Mouse (Mus musculus) lung, adult 2 months (tissue): Measurements from ENCODE around the gene Gm9602. TPM values are rescaled to one million over a fixed set of nuclear protein-coding genes. Genes with fewer than 3 reads are reported as not detected.
"Not testable (repeated sequence)": the region's sequence is repeated elsewhere in the genome, so short reads cannot be mapped to it uniquely, and the experiment has no call there.

Source experiments
- DNase-seq: peaks from one replicate; pipeline ENCODE4 v3.0.0; 2022
- H3K4me1 ChIP-seq: fragments of 200-500 bp; 2 replicates; pipeline ENCODE4 v1.6.1; 2011; ENCODE audit warnings: low read length; ENCODE audit not compliant: control insufficient read depth, insufficient read depth
- H3K4me3 ChIP-seq: fragments of 200-500 bp; replicated peaks from 2 replicates; pipeline ENCODE3; 2011; ENCODE audit warnings: low read depth, mild to moderate bottlenecking, control low read depth, low read length; ENCODE audit errors: extremely low read depth
- whole genome bisulfite sequencing: fragments of 180-500 bp; shearing (Covaris S2); methylation state at CpG from one replicate; pipeline ENCODE4 v1.1.7; 2018; 5-methylcytosine and 5-hydroxymethylcytosine counted together
- polyA plus RNA-seq: library from polyadenylated mRNA; depleted of rRNA; stranded (reverse); fragments of >200 nt; gene quantifications from 2 replicates; pipeline ENCODE4 v1.2.3, GENCODE M21; 2012; rRNA removed

The Gm9602 gene
- not detected in 2 replicates for polyA plus RNA-seq

- 38% methylated on average over 1 of the region's 2 CpGs for WGBS
- H3K4me3 ChIP-seq, H3K4me1 ChIP-seq, DNase-seq: not testable (repeated sequence)
Observed at GRCm38 (mm10) chr14:4776037-4776436, at the start of gene Gm9602. Gene Gm9602, plus strand, starts transcription at chr14:4776337.

DNA sequence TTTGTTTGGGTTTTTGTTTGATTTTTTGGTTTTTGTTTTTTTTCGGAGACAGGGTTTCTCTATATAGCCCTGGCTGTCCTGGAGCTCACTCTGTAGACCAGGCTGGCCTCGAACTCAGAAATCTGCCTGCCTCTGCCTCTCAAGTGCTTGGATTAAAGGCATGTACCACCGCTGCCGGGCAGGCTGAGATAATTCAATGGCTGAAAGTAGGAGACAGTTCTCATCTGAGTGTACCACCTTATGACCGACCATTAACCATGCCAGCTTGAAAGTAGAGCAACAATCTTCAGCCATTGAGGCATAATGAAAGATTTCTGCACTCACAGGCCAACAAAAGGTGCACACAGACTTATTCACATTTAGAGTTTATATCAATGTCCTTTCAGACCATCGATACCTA, 30.3 kb downstream of the Gm9602 start:
- not testable (repeated sequence) for H3K4me3 ChIP-seq, H3K4me1 ChIP-seq, DNase-seq
- WGBS, result 74% methylated on average over 6 of the region's 6 CpGs

DNA sequence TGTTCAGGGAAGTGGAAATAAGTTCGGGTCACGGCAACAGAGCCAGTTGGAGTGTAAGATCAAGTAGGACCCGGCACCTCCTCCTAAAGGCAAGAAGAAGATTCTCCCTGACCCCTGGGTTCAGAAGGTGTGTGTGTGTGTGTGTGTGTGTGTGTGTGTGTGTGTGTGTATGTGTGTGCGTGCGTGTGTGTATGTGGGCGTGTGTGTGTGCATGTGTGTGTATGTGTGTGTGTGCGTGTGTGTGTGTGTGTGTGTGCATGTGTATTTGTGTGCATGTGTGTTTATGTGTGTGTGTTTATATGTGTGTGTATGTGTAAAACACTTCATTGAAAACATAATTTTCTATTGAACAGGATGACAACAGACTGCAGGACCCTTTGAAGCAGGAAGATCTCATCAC, 45.8 kb downstream of the Gm9602 start:
- not testable (repeated sequence) for H3K4me3 ChIP-seq, DNase-seq, H3K4me1 ChIP-seq
- 83% methylated on average over 3 of the region's 7 CpGs for WGBS

Other genes with a start within 250 kb of the Gm9602 start
- not detected in 2 replicates for gene Gm3047, start 220.9 kb upstream of the Gm9602 start, polyA plus RNA-seq
- not detected in 2 replicates for gene Gm8159, start 144.0 kb upstream of the Gm9602 start, polyA plus RNA-seq
- gene Gm3239, start 112.1 kb upstream of the Gm9602 start, polyA plus RNA-seq, result 0.18 TPM in 1 of 2 replicates, not detected in the other
- gene Gm7876, start 67.1 kb upstream of the Gm9602 start, polyA plus RNA-seq, result not detected in 2 replicates
- gene Gm3252, start 49.6 kb upstream of the Gm9602 start, polyA plus RNA-seq, result 0.08 TPM in 1 of 2 replicates, not detected in the other
- not detected in 2 replicates for gene Gm3269, start 61.8 kb downstream of the Gm9602 start, polyA plus RNA-seq
- gene Gm3264, start 79.2 kb downstream of the Gm9602 start, polyA plus RNA-seq, result not detected in 2 replicates
- gene Gm3278, start 116.1 kb downstream of the Gm9602 start, polyA plus RNA-seq, result not detected in 2 replicates
- not detected in 2 replicates for gene Gm8297, start 207.6 kb downstream of the Gm9602 start, polyA plus RNA-seq
- not detected in 2 replicates for gene Gm3298, start 239.6 kb downstream of the Gm9602 start, polyA plus RNA-seq